Mouse (Mus musculus) adrenal gland, postnatal 4 days (tissue): ENCODE measurements at regions not wholly inside any gene's neighbourhood (a gene's known extent, or its start where the extent isn't known, plus 50 kb on each side); places are given as distances from the start of the nearest gene placed in this dataset.
"Not testable (repeated sequence)": the region's sequence is repeated elsewhere in the genome, so short reads cannot be mapped to it uniquely, and the experiment has no call there.

Source experiments
- DNase-seq, 2 experiments: peaks; one replicate each; pipeline ENCODE4 v3.0.0; 2021 to 2022; ENCODE audit warnings: low spot score in 2 of 2, mixed read lengths in 2 of 2

- DNase-seq, result no peak
Observed at GRCm38 (mm10) chr15:59734376-59734775, 282.0 kb downstream of the 4933412E24Rik start.

- DNase-seq, result no peak
Observed at GRCm38 (mm10) chr15:59733932-59734331, 282.5 kb downstream of the 4933412E24Rik start.

GRCm38 (mm10) chr15:59733031-59733810, 283.2 kb downstream of the 4933412E24Rik start:
- no peak for DNase-seq

GRCm38 (mm10) chr15:59731129-59731528, 285.3 kb downstream of the 4933412E24Rik start:
- DNase-seq, result no peak

GRCm38 (mm10) chr15:59728817-59729560, 287.4 kb downstream of the 4933412E24Rik start:
- no peak for DNase-seq

GRCm38 (mm10) chr15:59728131-59728601, 288.2 kb downstream of the 4933412E24Rik start:
- DNase-seq, result peak; percentile 28 to 58

GRCm38 (mm10) chr15:59725881-59726280, 290.5 kb downstream of the 4933412E24Rik start:
- DNase-seq, result no peak

- DNase-seq, result no peak
Observed at GRCm38 (mm10) chr15:59722661-59723413, 293.6 kb downstream of the 4933412E24Rik start.

GRCm38 (mm10) chr15:59721420-59721819, 295.0 kb downstream of the 4933412E24Rik start:
- DNase-seq, result no peak

- no peak for DNase-seq
Observed at GRCm38 (mm10) chr15:59721018-59721417, 295.4 kb downstream of the 4933412E24Rik start.

- DNase-seq, result no peak
Observed at GRCm38 (mm10) chr15:59720149-59720548, 296.3 kb downstream of the 4933412E24Rik start.

GRCm38 (mm10) chr15:59719383-59720128, 296.9 kb downstream of the 4933412E24Rik start:
- not testable (repeated sequence) for DNase-seq

- no peak for DNase-seq
Observed at GRCm38 (mm10) chr15:59716872-59717271, 299.5 kb downstream of the 4933412E24Rik start.

- no peak for DNase-seq
Observed at GRCm38 (mm10) chr15:59715951-59716350, 300.5 kb downstream of the 4933412E24Rik start.

GRCm38 (mm10) chr15:59713965-59714739, 302.3 kb downstream of the 4933412E24Rik start:
- DNase-seq, result no peak

GRCm38 (mm10) chr15:59712077-59712752, 304.2 kb downstream of the 4933412E24Rik start:
- no peak for DNase-seq

- DNase-seq, result no peak
Observed at GRCm38 (mm10) chr15:59709925-59710324, 306.5 kb downstream of the 4933412E24Rik start.

- no peak for DNase-seq
Observed at GRCm38 (mm10) chr15:59708402-59708801, 308.0 kb downstream of the 4933412E24Rik start.

- DNase-seq, result no peak
Observed at GRCm38 (mm10) chr15:59707081-59707480, 309.3 kb downstream of the 4933412E24Rik start.
